Mouse (Mus musculus): Measurements from ENCODE around the gene Tbl3. TPM values are rescaled to one million over a fixed set of nuclear protein-coding genes. Genes with fewer than 3 reads are reported as not detected.
"Not testable (repeated sequence)": the region's sequence is repeated elsewhere in the genome, so short reads cannot be mapped to it uniquely, and the experiment has no call there.

Gene Tbl3
- polyA plus RNA-seq, 1 experiment from 2014 or later, result 35.0 TPM

- peaks cover 17% of the 10 kb centered on the region for H3K36me3 ChIP-seq (replicated peaks)
- no peak overlapping the region for H3K9ac ChIP-seq
- H3K27ac ChIP-seq (replicated peaks), result no peak overlapping the region
- H3K4me2 ChIP-seq, result no peak overlapping the region
- H3K9me3 ChIP-seq (replicated peaks), result no peaks in the 10 kb centered on the region
- H3K27me3 ChIP-seq, result peaks cover 12% of the 10 kb centered on the region; the same call in 1 of the 2 replicates
- no peak for ATAC-seq (ENCODE audit: insufficient read depth)
- peaks cover 38% of the 10 kb centered on the region for H3K4me1 ChIP-seq (replicated peaks)
- WGBS (ENCODE audit: insufficient replicate concordance), result 55% methylated on average over 3 of the region's 3 CpGs
- no peak overlapping the region for H3K4me3 ChIP-seq (replicated peaks)
Observed at GRCm38 (mm10) chr17:24725637-24726390, 18.4 kb upstream of the Tbl3 start.

DNA sequence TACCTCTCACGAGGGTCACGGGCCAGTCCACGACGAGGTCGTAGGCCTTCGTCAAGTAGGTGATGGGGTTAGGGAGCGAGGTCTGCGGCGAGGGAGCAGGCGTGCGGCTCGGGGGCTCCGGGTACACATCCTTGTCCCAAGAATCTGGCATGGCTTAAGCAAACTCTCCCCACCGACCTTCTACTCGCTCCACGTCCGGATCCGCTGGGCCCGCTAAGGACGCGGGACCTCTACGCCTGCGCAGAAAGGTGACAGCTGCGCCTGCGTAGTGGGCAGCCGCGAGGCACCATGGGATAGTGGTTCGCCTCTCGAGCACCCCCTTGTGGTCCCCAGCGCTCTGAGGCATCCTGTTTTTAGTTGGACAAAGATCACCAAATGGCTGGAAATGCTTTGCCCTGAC is 16.7 kb upstream of the Tbl3 start, which contains the start of gene Ndufb10:
Ndufb10 (minus strand) TSS at position 295 of the 400 bp plus-strand sequence.
- under 1% methylated on average over 30 of the region's 30 CpGs for WGBS (ENCODE audit: insufficient replicate concordance)
- ATAC-seq (ENCODE audit: insufficient read depth), result peak; percentile 66
- Histone ChIP-seq H3K9ac (peak within 1 kb of the TSS; percentile 90), H3K9me3 (replicated peaks) (no peaks in the 10 kb centered on the region), H3K4me3 (replicated peaks) (peak within 1 kb of the TSS; percentile 92), H3K4me2 (peak within 1 kb of the TSS; percentile 89), H3K36me3 (replicated peaks) (peaks cover 17% of the 10 kb centered on the region), H3K4me1 (replicated peaks) (peaks cover 41% of the 10 kb centered on the region), H3K27me3 (peaks cover 10% of the 10 kb centered on the region; the same call in 1 of the 2 replicates), H3K27ac (replicated peaks) (peak within 1 kb of the TSS; percentile 88)

- H3K27me3 ChIP-seq, result peaks cover 10% of the 10 kb centered on the region; the same call in 1 of the 2 replicates
- peak overlapping the region; percentile 88 for H3K27ac ChIP-seq (replicated peaks)
- ATAC-seq (ENCODE audit: insufficient read depth), result peak; percentile 54
- no peaks in the 10 kb centered on the region for H3K9me3 ChIP-seq (replicated peaks)
- under 1% methylated on average over 15 of the region's 15 CpGs for WGBS (ENCODE audit: insufficient replicate concordance)
- H3K36me3 ChIP-seq (replicated peaks), result peaks cover 17% of the 10 kb centered on the region
- H3K9ac ChIP-seq, result peak overlapping the region; percentile 90
- peak overlapping the region; percentile 89 for H3K4me2 ChIP-seq
- H3K4me1 ChIP-seq (replicated peaks), result peaks cover 45% of the 10 kb centered on the region
- peak overlapping the region; percentile 92 for H3K4me3 ChIP-seq (replicated peaks)
Observed at GRCm38 (mm10) chr17:24723881-24724180, 16.4 kb upstream of the Tbl3 start.

- ATAC-seq (ENCODE audit: insufficient read depth), result no peak
- H3K4me1 ChIP-seq (replicated peaks), result peaks cover 50% of the 10 kb centered on the region
- H3K36me3 ChIP-seq (replicated peaks), result peaks cover 17% of the 10 kb centered on the region
- H3K9me3 ChIP-seq (replicated peaks), result no peaks in the 10 kb centered on the region
- peak overlapping the region; percentile 89 for H3K4me2 ChIP-seq
- peak overlapping the region; percentile 90 for H3K9ac ChIP-seq
- WGBS (ENCODE audit: insufficient replicate concordance), result under 1% methylated on average over 12 of the region's 12 CpGs
- H3K27ac ChIP-seq (replicated peaks), result peak overlapping the region; percentile 88
- peak overlapping the region; percentile 92 for H3K4me3 ChIP-seq (replicated peaks)
- peaks cover 10% of the 10 kb centered on the region; the same call in 1 of the 2 replicates for H3K27me3 ChIP-seq
Observed at GRCm38 (mm10) chr17:24723122-24723880, 15.8 kb upstream of the Tbl3 start.

DNA sequence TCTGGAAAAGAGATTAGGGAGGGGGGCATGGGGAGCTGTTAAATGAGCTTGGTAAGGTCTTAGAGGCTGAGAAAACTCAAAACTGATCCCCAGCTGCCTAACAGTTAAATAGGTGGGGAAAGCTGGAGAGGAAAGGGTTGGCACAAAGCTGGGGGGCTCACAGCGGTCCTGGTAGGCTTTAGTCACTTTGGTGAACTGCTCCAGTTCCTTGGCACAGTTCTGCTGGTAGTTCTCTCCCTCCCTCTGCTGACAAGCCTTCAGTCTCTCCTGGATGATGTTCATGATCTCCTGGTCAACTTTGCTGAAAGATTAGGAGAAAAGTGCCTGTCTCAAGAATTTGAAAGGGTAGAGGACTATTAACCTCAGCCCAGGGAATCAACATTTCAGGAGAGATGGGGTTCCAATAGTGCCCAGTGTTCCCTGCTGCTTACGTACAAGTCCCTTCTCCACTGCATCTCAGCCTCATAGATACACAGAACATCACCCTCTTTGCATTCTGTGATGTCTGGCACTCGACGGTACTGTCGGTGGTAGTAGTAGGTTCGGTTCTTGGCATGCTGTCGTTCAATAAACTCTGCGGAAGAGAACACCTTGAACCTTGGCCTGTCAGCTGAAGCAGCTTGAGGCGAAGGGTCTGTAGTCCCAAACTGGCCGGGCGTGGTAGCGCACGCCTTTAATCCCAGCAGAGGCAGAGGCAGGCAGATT is 14.9 kb upstream of the Tbl3 start:
- Histone ChIP-seq H3K4me1 (replicated peaks) (peaks cover 57% of the 10 kb centered on the region), H3K27ac (replicated peaks) (peak overlapping the region; percentile 88), H3K9me3 (replicated peaks) (no peaks in the 10 kb centered on the region), H3K4me2 (peak overlapping the region; percentile 89), H3K27me3 (0 out of 2 replicates have a peak, but pooled peaks cover under 1% of the 10 kb centered on the region), H3K36me3 (replicated peaks) (peaks cover 23% of the 10 kb centered on the region), H3K4me3 (replicated peaks) (peak overlapping the region; percentile 92), H3K9ac (peak overlapping the region; percentile 90)
- WGBS (ENCODE audit: insufficient replicate concordance), result 14% methylated on average over 13 of the region's 13 CpGs
- ATAC-seq (ENCODE audit: insufficient read depth), result no peak

GRCm38 (mm10) chr17:24721383-24721955 is 14.0 kb upstream of the Tbl3 start:
- H3K36me3 ChIP-seq (replicated peaks), result peaks cover 28% of the 10 kb centered on the region
- peak overlapping the region; percentile 63 for H3K9ac ChIP-seq
- ATAC-seq (ENCODE audit: insufficient read depth); H3K27me3 ChIP-seq; H3K9me3 ChIP-seq (replicated peaks): not testable (repeated sequence)
- 18% methylated on average over 7 of the region's 7 CpGs for WGBS (ENCODE audit: insufficient replicate concordance)
- H3K27ac ChIP-seq (replicated peaks), result peak overlapping the region; percentile 88
- H3K4me1 ChIP-seq (replicated peaks), result peaks cover 57% of the 10 kb centered on the region
- peak overlapping the region; percentile 89 for H3K4me2 ChIP-seq
- H3K4me3 ChIP-seq (replicated peaks), result peak overlapping the region; percentile 92

GRCm38 (mm10) chr17:24720616-24721015 is 13.2 kb upstream of the Tbl3 start:
- H3K4me3 ChIP-seq (replicated peaks), result peak overlapping the region; percentile 92
- H3K27me3 ChIP-seq; ATAC-seq (ENCODE audit: insufficient read depth); H3K9me3 ChIP-seq (replicated peaks): not testable (repeated sequence)
- peak overlapping the region; percentile 76 for H3K9ac ChIP-seq
- H3K4me1 ChIP-seq (replicated peaks), result peaks cover 52% of the 10 kb centered on the region
- H3K27ac ChIP-seq (replicated peaks), result peak overlapping the region; percentile 54
- H3K4me2 ChIP-seq, result peak overlapping the region; percentile 89
- H3K36me3 ChIP-seq (replicated peaks), result peaks cover 33% of the 10 kb centered on the region
- 0% methylated on average over 11 of the region's 11 CpGs for WGBS (ENCODE audit: insufficient replicate concordance)

GRCm38 (mm10) chr17:24719494-24720222 is 12.2 kb upstream of the Tbl3 start:
- Histone ChIP-seq H3K9ac (peak overlapping the region; percentile 84), H3K4me3 (replicated peaks) (peak overlapping the region; percentile 92), H3K27me3 (no peaks in the 10 kb centered on the region), H3K4me2 (peak overlapping the region; percentile 89), H3K36me3 (replicated peaks) (peaks cover 33% of the 10 kb centered on the region), H3K4me1 (replicated peaks) (peaks cover 50% of the 10 kb centered on the region), H3K27ac (replicated peaks) (peak overlapping the region; percentile 83), H3K9me3 (replicated peaks) (no peaks in the 10 kb centered on the region)
- WGBS (ENCODE audit: insufficient replicate concordance), result under 1% methylated on average over 61 of the region's 61 CpGs
- peak; percentile 93 for ATAC-seq (ENCODE audit: insufficient read depth)

GRCm38 (mm10) chr17:24718938-24719337 is 11.5 kb upstream of the Tbl3 start:
- Histone ChIP-seq H3K4me3 (replicated peaks) (peak overlapping the region; percentile 92), H3K4me1 (replicated peaks) (peaks cover 47% of the 10 kb centered on the region), H3K27ac (replicated peaks) (peak overlapping the region; percentile 25; the same call in 1 of the 2 replicates), H3K36me3 (replicated peaks) (peaks cover 33% of the 10 kb centered on the region), H3K9ac (peak overlapping the region; percentile 84), H3K4me2 (peak overlapping the region; percentile 89)
- not testable (repeated sequence) for H3K27me3 ChIP-seq; H3K9me3 ChIP-seq (replicated peaks); ATAC-seq (ENCODE audit: insufficient read depth)
- WGBS (ENCODE audit: insufficient replicate concordance), result 34% methylated on average over 5 of the region's 5 CpGs

DNA sequence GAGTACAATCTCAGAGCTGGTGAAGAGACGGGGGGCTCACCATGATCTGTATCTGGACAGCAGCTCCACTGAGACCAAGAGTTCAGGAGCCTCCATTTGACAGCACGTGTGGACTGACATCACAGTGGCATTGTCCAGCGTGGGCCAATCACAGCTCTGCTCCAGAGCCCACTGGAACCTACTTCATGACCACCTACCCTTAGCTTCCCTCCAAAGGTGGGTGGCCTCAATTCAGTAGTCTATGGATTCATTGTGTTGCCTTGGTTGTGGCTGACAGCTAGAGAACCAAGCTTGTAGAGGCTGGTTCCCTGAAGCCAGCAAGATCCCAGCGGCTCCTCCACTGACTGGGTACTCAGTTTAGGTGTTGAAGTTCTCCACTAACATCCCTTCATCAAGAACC is 10.5 kb upstream of the Tbl3 start, which contains the start of the genes Rnf151 and Rps2:
Rnf151 (minus strand) TSS at position 121 of the 400 bp plus-strand sequence.
Rps2 (plus strand) TSS at position 174 of the 400 bp plus-strand sequence.
- H3K9ac ChIP-seq, result peak within 1 kb of the TSS; percentile 84
- no peak for ATAC-seq (ENCODE audit: insufficient read depth)
- 64% methylated on average over 4 of the region's 4 CpGs for WGBS (ENCODE audit: insufficient replicate concordance)

More for the DNA sequence above, 10.5 kb upstream of the Tbl3 start, which contains the start of the genes Rnf151 and Rps2:
- H3K4me1 ChIP-seq (replicated peaks), result peaks cover 38% of the 10 kb centered on the region
- H3K27ac ChIP-seq (replicated peaks), result 0 out of 2 replicates have a peak within 1 kb of the TSS, but pooled peaks have one; percentile 25
- H3K4me2 ChIP-seq, result peak within 1 kb of the TSS; percentile 89
- no peaks in the 10 kb centered on the region for H3K9me3 ChIP-seq (replicated peaks)
- no peaks in the 10 kb centered on the region for H3K27me3 ChIP-seq
- peak within 1 kb of the TSS; percentile 92 for H3K4me3 ChIP-seq (replicated peaks)
- H3K36me3 ChIP-seq (replicated peaks), result peaks cover 33% of the 10 kb centered on the region

Data from liver, embryonic 15.5 days (tissue).